Mouse (Mus musculus) left cerebral cortex, adult 18-20 months (tissue): ENCODE results near the gene Mpv17. TPM values are rescaled to one million over a fixed set of nuclear protein-coding genes. Genes with fewer than 3 reads are reported as not detected.

Experiments used
- DNase-seq, 2 experiments: peaks; one replicate each; pipeline ENCODE4 v3.0.0; 2021 to 2022; ENCODE audit warnings: low spot score in 2 of 2, mixed read lengths in 1 of 2
- total RNA-seq, 2 experiments: library from RNA; stranded (reverse); gene quantifications; 2 replicates each; pipeline ENCODE4 v1.2.3; 2021

Gene Mpv17
- total RNA-seq, 2 experiments from 2014 or later = 46.9 to 51.8 TPM

DNA sequence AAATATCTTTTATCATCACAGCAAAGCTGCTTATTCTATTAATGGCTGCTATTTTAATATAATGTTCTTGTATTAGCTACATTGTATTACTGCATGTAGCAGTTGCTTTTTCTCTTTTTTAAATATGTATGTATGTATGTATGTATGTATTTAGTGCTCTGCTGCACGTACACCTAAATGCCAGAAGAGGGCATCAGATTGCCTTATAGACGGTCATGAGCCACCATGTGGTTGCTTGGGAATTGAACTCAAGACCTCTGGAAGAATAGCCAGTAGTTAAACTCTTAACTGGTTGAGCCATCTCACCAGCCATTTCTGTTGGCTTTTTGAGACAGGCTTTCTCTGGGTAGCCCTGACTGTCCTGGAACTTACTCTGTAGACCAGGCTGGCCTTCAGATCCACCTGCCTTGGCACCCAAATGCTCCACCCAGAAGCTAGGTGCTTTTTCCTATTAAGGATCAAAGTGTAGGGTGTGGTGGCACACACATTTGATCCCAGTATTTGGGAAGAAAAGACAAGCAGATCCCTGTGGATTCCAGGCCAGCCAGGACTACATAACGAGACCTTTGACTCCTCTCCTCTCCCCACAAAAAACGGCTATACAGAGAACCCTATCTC, 34.3 kb upstream of the Mpv17 start:
- DNase-seq = no peak

DNA sequence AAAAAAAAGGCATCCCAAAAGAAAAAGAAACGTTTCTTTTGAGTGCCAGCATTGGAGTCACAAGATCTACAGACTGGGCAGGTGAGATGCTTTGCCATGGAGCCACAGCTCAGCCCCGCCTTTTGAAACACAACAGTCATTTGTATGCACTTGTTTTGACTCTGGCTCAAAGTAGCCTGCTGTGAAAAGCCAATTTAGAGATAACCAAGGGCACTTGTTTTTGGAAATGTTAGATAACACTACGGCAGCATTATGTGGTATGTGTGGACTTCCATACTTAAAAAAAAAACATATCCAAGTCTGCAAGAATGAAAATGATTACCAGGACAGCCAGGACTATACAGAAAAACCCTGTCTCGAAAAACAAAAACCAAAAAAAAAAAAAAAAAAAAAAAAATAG, 29.6 kb upstream of the Mpv17 start:
- DNase-seq = no peak

DNA sequence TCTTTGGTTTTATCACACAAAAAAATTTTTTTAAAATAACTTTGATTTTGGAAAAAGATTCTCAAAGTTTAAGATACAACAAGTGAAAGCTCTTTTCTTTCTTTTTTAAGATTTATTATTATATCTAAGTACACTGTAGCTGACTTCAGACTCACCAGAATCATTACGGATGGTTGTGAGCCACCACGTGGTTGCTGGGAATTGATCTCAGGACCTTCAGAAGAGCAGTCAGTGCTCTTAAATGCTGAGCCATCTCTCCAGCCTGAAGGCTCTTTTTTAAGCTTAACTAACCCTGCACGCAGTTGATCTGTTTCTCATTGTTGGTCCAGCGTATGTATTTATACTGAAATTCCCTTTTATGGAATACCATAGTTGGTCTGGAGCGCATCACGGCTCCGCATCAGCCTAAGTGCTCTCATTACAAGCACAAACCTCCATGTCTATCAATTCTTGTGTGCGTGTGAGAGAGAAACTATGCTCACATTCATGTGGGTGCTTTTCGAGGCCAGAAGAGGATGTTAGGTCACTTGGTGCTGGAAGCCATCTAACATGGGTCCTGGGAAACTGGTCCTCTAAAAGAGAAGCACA, 27.2 kb upstream of the Mpv17 start:
- no peak for DNase-seq

DNA sequence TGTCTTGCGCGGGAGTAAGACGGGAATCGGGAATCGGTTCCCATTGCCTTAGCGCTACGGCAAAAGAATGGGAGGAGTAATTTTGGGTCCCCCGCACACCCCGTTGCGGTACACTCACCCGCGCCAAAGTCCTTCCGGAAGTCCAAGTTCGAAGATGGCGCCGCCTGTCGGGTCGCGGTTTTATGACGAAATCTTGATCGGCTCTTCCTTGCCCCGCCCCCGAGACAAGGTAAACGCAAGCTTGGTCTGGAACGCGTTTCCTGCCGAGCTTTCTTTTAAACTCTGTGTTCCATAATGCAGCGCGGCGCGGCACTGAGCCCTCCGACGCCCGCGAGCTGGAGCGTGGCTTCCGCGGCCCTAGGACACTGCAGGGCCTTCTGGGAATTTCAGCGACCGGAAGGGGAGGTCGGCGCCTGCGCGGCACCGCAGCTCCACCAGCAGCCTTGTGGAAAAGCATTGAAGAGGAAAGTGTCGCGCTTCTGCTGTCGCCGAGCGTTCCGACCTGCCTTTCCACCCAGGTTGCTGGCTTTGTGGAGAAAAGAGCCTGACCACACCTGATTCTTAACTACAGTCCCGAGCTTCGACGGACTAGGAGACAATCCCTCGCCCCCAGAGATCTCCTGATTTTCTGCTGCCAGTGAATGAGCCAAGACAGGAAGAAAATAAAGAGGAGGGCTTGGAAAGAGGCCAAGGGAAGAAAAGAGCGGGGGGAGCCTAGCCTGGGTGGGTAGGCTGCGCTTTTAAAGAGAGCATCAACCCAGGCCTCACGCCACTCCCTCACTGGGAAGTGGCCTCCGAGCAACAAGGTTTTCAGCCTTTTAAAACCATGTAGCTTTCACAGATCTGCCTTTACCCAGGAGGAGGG, 25.9 kb upstream of the Mpv17 start, which contains the start of the genes Gm29609 and Gtf3c2:
Gene Gm29609, minus strand, starts transcription at position 146 of the 865 bp plus-strand sequence.
Gene Gtf3c2, minus strand, starts transcription at position 379 of the 865 bp plus-strand sequence.
- peak; percentile 96 to 97 for DNase-seq

DNA sequence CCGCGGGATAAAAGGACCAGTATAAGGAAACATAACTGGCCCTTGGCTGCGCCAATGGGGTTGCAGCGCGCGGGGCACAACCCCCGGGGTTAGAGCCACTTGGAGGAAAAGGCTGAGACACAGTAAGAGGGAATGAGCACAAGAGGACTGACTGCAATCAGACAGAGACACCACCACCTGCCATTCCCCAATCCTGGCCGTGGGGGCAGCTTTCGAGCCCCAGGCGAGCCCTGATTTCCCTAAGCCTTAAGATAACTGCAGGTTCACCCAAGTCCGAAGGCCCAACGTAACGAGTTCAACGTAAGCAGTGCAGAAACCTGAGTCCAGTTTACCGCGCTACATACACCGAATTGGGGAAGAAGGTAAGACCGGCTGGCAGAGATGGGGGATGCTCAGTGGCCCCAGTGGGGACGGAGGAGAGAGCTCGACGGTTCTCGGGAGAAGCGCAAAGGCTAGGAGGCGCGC, 25.3 kb upstream of the Mpv17 start:
- DNase-seq = peak in 1 of 2 experiments; percentile 21

DNA sequence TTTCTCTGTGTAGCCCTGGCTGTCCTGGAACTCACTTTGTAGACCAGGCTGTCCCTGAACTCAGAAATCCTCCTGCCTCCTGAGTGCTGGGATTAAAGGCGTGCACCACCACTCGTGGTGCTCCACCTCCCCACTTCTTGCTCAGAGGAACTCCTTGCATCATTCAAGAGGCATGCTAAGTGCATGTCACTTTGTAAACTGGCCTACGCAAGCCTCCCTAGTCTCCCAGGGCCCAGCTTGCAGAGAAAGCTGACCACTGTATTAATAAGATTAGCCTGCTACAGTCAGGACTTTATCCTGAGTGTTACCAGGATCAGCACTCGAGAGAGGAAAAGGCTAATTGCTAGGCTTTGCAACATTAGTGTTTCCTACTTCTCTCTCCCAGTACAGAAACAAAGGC, 14.6 kb upstream of the Mpv17 start:
- no peak for DNase-seq

DNA sequence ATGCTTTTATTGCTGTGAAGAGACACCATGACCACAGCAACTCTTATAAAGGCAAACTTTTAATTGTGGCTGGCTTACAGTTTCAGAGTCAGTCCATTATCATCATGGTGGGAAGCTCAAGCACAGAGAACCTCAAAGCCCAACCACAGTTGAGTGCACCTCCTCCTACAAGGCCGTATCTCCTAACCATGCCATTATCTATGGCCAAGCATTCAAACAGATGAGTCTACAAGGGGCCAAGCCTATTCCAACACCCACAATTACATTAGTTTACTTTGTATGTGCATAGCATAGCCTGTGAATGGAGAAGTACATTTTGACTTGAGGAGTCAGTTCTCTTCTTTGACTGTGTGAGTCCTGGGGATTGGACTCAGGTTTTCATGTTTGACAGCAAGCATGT, 10.8 kb upstream of the Mpv17 start:
- no peak for DNase-seq

DNA sequence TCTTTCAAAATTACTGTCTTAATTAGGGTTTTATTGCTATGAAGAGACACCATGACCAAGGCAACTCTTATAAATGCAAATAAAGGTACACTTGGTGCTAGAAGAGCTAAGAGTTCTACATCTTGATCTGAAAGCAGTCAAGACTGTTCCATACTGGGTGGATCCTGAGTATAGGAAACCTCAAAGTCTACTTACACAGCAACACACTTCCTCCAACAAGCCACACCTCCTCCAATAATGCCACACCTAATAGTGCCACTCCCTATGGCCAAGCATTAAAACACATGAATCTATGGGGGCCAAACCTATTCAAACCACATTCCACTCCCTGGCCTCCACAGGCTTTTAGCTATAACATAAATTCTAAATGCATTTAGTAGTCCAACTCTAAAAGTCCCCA, 8.4 kb upstream of the Mpv17 start:
- DNase-seq = no peak

DNA sequence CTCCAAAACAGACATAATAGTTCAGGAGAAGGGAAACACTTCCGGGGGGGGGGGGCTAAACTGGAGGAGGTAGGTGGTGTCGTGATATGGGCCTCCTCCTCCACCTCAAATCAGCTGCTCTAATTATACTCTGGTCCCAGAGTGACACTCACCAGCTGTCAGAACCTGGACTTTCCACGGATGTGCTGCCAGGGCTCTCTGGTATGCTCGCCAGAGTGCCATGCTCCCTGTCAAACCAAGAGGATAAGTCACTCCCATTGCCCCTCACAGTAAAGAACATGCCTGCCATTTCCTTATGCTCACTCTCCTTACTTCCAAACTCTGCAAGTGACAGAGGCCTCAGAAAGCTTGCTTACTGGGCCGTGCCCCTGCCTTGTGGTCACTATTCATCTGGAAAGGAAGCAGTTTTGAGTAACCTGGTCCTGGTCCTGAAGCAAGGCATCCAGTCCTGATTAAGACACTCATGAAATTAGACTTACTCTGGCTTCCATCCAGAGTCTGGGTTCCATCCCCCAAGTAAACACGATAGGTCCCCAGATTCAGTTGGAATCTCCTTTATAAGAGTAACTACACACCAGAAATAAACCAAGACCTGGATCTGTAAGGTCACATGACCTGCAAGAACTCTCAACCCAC, 417 bp downstream of the Mpv17 start:
- no peak for DNase-seq

DNA sequence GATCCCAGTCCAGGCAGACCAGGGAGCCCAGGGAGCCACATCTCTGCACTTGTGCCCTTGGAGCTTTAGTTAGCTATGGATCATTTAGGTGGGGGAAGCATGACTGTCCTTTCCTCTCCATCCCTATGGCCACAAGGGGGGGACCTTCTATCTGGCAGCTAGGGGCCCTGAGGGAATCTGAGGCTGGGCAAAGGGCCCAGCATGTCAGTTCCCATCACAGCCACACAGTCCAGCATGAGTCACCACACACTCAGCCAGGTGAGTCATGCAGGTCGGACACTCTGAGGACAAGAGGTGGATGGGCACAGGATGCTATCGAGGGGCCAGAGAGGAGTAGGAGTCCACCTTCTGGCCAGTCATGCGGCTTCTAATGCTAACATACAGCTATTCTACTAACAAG, 2.3 kb downstream of the Mpv17 start:
- no peak for DNase-seq

DNA sequence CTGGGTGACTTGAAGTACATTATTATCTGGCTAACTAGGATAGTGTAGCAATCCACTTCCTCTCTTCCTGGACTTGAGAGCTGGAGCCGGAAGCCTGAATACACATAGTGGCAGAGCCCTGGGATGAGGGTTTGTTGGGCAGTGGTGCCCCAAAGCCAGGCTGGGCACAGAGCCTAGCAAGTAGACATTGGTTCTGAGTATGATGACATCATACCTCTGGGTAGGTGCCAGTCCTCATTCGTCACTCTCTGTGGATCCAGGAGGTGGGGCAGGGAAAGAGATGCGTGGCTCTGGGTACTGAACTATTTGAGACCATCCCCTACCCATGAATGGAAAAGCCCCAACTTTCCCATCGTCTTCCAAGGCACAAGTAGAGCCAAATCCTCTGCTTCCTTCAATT, 4.3 kb downstream of the Mpv17 start:
- DNase-seq = no peak

DNA sequence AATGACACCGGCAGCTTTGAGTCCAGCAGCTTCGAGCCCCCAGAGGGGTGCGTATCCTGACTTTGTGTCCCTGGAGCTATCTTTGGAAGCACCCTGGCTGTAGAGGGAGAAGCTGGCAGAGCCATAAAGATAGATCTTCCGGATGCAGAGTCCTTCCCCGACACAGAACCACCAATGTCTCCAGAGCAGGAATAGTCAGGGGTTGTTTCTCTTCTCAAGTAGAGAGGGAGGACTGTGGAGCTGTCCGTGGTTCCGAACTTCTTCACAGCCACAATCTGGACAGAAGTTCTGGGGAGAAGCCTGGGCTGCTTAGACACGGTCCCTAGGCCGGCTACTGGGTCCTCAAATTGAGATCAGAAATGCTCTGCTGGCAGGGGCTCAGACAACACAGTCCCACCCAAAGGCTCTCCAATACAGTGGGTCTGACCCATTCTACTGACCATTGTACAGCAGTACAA, 15.1 kb downstream of the Mpv17 start:
- no peak for DNase-seq

DNA sequence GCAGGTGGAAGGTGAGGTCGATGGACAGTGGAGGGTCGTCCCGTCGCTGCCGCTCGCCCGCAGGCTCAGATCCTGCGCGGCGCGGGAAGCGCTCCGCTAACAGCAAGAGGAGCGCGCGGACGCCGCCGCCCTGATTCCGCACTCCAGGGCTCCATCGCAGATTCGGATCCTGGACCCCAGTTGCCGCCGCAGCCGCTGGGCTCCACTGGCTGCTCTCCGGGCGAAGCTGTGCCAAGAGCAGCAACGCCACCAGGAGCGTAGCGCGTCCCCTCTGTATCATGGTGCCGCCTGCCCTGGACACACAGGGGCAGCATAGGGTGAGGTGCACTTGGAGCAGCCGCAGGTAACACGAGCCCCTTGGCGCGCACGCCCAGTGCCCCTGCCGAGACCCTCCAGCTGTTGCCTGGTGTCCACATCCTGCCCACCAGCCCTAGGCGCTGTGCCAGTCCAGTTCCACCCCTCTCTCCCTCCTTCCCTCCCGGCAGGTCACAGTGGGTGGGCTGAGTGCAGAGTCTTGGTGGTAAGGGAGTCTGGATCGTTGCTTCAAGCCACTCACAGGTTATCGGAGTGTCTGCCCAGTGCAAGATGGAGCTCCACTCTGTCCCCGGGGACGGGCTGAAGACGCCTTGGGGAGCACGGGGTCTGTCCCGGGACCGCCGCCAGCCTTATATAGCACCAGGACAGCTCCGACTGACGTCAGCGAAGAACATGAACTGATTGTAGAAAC, 15.6 kb downstream of the Mpv17 start, which contains the start of gene Ucn:
Gene Ucn, minus strand, starts transcription at position 589 of the 727 bp plus-strand sequence.
- DNase-seq = no peak

DNA sequence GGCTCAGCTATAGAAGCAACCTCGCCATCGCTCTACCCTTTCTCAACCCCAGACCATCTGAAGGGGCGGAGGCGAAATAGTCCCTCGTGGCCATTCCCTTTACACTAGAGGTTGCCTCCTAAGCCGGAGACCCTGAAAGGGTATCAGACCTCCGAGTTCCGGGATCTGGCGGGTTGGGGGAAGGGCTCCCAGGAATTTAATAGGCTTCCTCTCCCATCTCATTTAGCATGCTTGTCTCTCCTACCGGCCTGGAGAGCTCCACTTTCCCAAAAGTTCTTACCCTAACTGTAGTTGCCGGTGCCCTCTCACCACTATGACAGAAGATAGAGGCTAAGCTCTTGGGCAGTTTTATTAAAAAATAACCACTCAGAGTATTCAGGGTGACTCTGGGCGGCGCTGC, 16.4 kb downstream of the Mpv17 start:
- DNase-seq = no peak

DNA sequence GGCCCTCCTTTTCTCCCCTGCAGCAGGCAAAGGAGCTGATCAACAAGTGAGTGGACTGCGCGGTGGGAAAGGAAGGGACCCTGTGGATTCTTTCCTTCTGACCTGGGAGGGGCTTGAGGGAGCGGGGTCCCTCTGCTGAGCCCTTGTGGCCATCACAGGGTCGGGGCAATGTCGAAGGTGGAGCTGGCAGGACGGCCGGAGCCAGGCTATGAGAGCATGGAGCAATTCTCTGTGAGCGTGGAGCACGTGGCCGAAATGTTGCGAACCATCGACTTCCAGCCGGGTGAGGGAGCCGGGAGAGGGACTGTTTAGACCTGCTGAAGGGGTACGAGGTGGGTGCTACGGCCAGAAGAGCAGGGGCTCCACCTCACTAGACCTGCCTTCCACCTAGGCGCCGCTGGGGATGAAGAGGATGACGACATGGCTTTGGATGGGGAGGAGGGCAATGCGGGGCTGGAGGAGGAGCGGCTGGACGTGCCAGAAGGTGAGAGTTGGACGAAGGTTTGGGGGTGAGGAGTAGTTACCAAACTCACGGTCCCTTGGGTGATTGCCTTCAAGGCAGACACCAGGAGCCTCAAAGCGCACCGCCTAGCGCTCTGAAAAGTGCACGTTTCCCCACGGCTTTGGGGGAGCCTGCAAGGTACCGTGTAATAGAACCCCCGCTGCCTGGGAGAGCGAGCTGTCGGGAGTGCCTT, 17.2 kb downstream of the Mpv17 start:
- DNase-seq = no peak

DNA sequence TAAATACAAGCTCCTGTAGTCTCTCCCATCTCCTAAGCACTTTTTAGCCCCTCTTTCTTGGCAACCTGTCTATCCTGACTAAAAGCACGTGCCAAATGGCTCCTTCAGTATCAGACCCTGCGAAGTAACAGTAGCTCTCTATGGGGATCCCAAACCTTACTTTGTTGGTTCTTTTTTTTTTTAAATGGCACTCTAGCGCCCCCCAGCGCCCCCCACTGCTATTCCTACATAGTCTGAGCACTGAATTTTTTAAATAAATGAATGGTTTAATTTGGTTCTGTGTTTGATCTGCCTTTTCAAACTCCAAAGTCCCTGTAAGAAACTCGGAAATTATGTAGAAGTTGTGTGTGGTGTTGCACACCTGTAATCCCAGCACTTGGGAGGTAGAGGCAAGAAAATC, 28.0 kb downstream of the Mpv17 start:
- DNase-seq = peak in 1 of 2 experiments; percentile 14

DNA sequence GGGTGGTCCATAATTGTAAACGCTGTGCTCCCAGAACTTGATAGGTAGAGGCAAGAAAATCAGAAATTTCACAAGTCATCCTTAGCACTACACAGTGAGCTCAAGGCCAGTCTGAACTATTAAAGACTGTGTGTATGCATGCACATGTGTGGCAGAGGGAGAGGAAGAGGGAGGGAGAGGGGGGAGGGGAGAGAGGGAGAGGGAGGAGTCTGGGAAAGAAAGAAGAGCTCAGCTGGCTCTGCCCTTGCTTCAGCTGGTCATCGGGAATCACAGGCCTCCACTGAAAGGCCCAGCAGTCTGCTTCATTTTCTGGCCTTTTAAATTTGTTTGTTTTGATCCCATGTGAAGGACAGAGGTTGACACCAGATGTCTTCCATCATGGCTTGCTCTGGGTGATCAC, 30.6 kb downstream of the Mpv17 start:
- DNase-seq = no peak

DNA sequence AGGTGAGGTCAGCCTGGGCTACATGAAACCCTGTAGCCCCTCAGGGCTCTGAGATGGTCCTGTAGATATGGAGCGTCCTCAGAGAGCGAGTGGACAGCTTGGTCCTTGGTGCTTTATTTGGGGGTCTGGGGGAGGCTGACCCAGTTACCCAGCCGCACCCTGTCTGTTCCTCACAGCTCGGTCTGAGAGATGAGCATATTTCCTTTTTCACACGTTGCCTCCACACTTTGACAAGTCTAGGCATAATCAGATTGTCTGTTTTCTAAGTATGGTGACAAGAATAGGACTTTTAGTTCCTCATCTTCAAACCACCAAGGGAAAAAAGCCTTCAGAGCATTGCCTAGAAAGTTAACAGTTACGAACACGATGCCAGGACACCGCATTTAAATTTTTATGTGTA, 32.9 kb downstream of the Mpv17 start:
- DNase-seq = peak; percentile 28 to 54

DNA sequence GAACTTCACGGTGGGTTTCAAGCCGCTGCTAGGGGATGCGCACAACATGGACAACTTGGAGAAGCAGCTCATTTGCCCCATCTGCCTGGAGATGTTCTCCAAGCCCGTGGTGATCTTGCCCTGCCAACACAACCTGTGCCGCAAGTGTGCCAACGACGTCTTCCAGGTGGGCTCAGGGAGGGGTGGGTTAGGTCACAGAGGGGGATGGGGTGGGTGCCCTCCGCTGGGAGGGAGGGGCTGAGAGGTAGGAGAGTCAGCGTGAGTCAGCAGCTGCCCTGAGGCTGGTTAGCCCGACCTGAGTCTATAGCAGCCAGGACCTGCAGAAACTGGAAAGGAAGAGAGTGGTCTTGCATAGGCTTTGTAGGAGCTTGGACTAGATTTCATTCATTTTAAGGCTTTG, 37.1 kb downstream of the Mpv17 start:
- no peak for DNase-seq

DNA sequence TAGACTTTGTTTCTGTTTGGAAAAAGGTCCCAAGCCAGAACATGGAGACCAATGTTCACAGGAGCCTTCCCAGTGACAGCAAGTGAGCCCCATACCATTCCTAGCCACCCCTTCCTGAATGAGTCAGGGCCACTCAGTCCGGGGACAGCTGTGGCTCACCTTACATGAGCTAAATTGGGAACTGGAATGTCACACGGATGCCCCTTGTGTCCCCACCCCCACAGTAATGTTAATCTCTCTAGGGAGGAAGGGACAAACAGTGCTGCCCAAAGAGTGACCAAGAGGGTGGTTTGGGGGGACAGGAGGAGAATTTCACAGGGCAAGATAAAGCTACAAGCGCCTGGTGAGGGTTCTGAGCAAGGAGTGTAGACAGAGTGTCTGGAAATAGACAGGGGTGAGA, 37.7 kb downstream of the Mpv17 start, which contains the start of gene Trim54:
Gene Trim54, plus strand, starts transcription at position 359 of the 400 bp plus-strand sequence.
- DNase-seq = no peak
